Mouse (Mus musculus) embryo, embryonic 9.5 days (tissue): ENCODE data around the gene Auts2.

ENCODE experiments used
- DNase-seq: peaks from one replicate; pipeline ENCODE4 v3.0.0-alpha.2; 2017; ENCODE audit errors: extremely low spot score

Gene Auts2

GRCm38 (mm10) chr5:132450071-132450470 lies 93.1 kb downstream of the Auts2 start:
- no peak for DNase-seq

- DNase-seq, result no peak
These were observed 94.6 kb downstream of the Auts2 start for GRCm38 (mm10) chr5:132448401-132449066.

- DNase-seq, result no peak
These were observed 97.8 kb downstream of the Auts2 start for GRCm38 (mm10) chr5:132445213-132445954.

DNA sequence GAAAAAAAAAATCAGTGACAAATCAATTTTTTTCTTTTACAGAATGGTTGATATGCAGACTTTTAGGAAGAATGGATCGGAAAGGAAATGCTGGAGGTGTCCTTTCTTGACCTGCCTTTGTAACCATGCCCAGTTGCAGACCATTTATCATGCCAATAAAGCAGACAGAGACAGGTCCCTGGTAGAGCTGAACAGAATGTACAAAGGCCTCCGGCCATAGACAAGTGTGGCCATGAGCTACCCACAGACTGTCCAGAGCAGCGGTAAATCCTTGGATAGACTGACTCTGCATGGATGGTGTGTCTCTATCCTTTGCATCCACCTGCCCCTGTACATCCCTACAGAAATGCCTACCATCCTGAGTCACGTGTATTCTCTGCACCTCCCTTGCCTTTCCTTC lies 100.2 kb downstream of the Auts2 start:
- DNase-seq, result no peak

DNA sequence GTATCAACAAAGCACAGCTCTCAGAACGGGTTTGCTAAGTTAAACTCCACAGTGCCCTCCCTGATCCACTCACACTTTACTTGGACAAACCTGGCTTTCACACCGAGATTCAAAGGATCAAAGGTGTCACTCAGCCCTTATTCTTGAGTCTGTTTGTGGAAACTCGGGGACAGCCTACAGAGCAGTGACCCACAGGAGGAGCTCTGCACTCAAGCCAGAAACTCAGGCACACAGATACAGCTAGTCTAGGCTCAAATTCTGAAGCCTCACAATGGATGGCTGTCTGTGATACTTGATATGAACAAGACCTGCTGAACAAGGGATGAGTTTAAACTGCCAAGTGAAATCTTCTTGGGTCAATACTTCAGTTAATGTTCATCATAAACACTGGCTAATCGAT lies 104.7 kb downstream of the Auts2 start:
- DNase-seq, result no peak

- no peak for DNase-seq
These were observed 105.2 kb downstream of the Auts2 start for GRCm38 (mm10) chr5:132437994-132438393.

- DNase-seq, result no peak
These were observed 105.7 kb downstream of the Auts2 start for GRCm38 (mm10) chr5:132437478-132437877.

- no peak for DNase-seq
These were observed 106.2 kb downstream of the Auts2 start for GRCm38 (mm10) chr5:132436901-132437300.

- DNase-seq, result no peak
These were observed 106.7 kb downstream of the Auts2 start for GRCm38 (mm10) chr5:132436473-132436872.

DNA sequence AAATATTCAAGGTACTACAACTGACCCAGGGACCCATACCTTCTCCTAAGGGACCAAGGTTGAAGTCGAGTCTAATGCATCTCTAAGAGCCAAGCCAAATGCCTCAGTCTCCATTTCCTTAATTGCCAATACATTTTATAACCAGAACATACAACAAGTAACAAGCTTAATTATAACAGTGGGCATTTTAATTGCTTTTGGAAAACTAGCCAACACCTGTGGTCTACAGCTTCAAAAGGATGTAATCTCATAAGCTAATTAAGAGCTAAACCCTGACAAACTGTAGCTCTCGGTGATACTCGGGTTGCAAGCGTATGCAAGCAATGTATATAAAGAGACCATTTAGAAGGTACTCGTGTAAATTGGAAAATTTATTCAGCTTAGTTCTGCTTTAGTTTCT lies 107.7 kb downstream of the Auts2 start:
- no peak for DNase-seq

GRCm38 (mm10) chr5:132433377-132434115 lies 109.6 kb downstream of the Auts2 start:
- no peak for DNase-seq

DNA sequence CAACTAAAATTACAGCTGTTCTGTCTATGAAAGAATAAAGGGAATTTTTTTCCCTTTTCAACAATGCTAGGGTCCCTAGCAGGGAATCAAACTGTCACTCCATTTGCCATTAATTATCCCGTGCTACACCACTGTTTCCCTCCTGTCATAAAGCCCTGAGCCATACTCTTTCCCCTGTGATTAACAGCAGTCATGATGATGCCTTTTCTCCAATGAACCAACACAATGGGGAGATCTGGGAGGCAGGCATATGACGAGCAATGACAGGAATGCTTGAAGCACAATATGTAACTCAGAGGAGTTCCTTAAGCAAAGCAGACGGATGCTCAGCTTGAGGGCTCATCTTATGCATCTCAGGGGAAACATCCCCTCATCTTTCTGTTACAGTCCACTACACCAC lies 113.8 kb downstream of the Auts2 start:
- DNase-seq, result no peak

GRCm38 (mm10) chr5:132426342-132426741 lies 116.8 kb downstream of the Auts2 start:
- no peak for DNase-seq

DNA sequence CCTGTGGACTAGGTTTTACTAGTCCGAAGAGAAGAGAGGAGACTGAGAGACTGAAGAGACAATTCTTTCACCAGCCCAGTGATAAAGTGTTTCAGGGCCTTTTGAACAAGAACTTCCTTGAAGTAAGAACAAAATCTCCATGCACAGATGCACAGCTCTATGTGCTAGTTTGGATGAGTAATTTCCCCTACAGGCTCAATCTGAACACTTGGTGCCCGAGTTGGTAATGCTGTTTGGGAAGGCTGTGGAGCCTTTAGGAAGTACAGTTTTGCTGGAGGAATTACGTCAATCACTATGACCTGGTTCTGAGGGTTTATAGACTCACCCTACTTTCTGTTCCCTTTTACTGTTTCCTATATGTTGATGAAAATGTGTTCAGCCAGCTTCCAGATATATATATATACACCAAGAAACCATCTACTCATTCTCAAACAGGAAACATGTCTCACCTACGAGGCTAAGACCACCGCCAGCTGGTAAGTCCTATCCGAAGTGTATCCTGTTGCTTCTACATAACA lies 117.3 kb downstream of the Auts2 start:
- DNase-seq, result no peak

DNA sequence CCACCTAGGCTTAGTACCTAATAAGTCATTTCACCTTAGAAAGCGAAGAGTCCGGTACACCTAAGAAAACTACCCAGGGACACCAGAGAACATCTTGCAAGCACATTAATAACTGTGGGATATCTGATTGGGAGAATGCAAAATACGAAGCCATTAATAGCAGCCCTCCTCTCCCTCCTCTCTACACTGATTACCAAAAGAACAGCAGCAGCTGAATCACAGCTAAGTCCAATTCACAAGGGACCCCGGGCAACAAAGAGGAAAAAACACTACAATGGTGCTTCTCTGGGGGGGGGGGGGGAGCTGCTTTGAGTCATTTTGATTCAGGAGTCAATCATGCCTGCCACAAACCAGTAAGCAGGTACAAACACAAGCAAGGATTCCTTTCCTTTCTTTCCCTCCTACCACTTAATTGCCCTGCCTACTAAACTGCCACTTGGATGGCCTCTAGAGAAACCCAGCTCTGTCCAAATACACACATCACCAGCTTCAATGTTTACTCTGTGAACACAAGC lies 132.7 kb downstream of the Auts2 start:
- no peak for DNase-seq

DNA sequence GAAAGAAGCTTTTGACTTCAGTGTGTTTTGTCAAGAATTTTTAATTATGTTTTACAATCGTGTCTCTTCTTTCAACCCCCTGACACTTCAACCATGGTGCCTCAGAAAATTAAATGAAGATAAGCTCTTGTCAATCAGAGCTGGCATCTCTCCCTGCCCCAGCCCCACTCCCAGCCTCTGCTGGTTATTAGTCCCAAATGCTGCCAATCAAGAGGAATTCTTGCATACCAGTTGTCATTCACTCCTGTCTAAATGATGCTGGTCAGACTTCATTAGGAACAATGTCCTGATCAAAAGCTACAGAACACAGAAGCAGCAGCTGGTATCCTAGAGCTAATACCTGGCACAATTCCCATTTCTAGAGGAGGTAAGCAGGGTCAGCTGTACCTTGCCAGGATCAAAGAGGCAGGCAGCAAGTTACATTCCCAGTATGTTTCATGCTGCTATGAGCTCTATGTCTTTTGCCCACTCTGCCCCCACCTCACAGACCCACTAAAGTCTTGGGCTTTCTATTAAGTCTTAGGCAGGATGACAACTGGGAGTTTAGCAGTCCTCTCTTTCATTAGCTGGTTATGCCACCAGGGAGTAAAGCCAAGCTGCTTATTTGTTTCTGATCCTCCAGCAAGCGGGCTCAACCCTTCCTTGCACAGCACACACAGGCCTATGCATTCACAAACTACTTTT lies 134.1 kb downstream of the Auts2 start:
- DNase-seq, result no peak

- no peak for DNase-seq
These were observed 142.6 kb downstream of the Auts2 start for GRCm38 (mm10) chr5:132400556-132400955.

DNA sequence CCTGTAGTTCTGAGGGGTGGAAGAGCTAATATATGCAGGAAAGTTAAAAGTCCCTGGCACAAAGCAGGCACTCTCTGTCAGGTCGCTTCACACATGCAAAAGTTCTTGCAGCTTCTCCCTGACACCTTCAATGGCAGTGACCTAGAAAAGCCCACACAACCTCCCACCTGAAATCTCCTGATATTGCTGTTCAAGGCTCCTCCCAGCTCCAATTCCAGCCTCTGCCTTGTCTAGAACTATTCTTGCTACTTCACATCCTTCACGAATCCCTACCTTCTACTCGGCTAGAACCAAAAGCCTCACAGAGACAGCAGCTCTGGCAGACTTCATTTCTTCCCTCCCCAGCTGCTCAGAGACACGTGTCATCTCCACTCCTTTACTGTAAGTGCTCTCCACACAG lies 143.7 kb downstream of the Auts2 start:
- no peak for DNase-seq

GRCm38 (mm10) chr5:132395922-132396321 lies 147.2 kb downstream of the Auts2 start:
- DNase-seq, result no peak

DNA sequence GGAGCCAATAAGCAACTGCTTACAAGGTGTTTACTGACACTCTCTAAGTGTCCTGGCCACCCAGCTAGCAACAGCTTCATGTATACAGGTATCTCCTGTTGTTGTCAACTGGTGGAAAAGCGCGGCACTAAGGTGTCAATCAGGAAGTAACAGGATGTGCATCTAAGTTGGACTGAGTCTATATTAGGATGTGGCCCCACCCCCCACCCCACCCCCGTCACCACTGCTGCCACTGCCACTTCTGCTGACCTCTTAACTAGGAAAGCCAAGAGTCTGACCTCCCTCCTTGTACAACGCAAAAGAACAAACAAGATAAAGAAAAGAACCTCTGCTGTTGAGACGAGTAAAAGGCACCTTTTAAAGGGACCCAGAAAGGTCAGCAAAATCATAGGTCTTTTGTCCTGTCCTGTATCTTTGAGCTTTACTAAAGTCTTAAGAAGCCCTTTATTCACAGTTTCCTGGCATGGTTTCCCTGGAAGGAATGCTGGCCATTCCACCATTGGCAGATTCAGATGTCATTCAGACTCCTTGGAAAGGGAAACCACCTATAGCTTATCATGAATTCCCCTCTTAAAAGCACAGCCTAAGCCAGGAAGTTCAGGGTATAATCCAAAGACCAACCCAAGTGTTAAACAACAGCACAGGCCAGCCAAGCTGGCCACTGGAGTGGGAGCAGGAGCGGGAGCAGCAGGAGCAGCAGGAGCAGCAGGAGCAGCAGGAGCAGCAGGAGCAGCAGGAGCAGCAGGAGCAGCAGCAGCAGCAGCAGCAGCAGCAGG lies 148.2 kb downstream of the Auts2 start:
- DNase-seq, result no peak
